Mouse (Mus musculus): ENCODE measurements around the gene Ikzf2. TPM values are rescaled to one million over a fixed set of nuclear protein-coding genes. Genes with fewer than 3 reads are reported as not detected.

Ikzf2 gene
- polyA plus RNA-seq, 1 experiment from 2014 or later: 4.8 TPM

DNA sequence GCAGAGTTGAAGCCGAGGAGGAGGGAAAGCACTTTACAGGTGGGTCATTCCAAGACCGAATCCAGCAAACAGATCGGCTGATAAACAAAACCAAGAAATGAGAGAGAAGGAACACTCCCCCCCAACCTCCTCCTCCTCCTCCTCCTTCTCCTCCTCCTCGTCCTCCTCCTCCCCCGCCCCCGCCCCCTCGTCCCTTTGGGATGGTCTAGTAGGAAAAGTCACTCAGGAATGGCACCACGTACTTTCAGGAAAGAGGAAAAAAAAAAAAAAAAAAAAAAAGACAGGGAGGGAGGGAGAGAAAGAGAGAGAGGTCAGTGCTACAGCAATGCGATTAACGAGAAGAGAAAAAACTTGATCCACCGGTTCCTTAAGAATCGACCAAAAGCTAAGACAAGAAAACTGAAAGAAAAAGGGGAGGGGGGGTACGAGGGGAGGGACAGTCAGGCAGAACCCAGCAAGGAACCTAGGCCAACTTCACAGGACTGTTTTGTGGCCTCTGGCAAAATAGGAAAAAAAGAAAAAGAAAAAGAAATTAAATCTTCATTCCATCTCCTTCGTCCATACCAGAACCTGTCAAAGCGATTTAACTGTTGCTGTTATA is 1.1 kb downstream of the Ikzf2 start:
- Histone ChIP-seq H3K9me3 (no peaks in the 10 kb centered on the region), H3K27me3 (peaks cover 10% of the 10 kb centered on the region; the same call in 1 of the 2 replicates), H3K4me1 (replicated peaks) (peaks cover 5% of the 10 kb centered on the region; the same call in 1 of the 2 replicates), H3K27ac (no peak overlapping the region), H3K36me3 (no peaks in the 10 kb centered on the region), H3K4me2 (peak overlapping the region; percentile 77), H3K9ac (replicated peaks) (peak overlapping the region; percentile 60), H3K4me3 (replicated peaks) (peak overlapping the region; percentile 72)
- under 1% methylated on average over 14 of the region's 15 CpGs for WGBS
- ATAC-seq (ENCODE audit: insufficient number of reproducible peaks, insufficient read depth, low FRiP score, low TSS enrichment, low read depth): no peak

GRCm38 (mm10) chr1:69685049-69685889 is 1.8 kb downstream of the Ikzf2 start:
- Histone ChIP-seq H3K4me2 (peak overlapping the region; percentile 77), H3K4me3 (replicated peaks) (peak overlapping the region; percentile 72), H3K27ac (no peak overlapping the region), H3K9me3 (no peaks in the 10 kb centered on the region), H3K9ac (replicated peaks) (peak overlapping the region; percentile 60), H3K4me1 (replicated peaks) (peaks cover 5% of the 10 kb centered on the region; the same call in 1 of the 2 replicates), H3K36me3 (no peaks in the 10 kb centered on the region), H3K27me3 (peaks cover 10% of the 10 kb centered on the region; the same call in 1 of the 2 replicates)
- 4% methylated on average over 11 of the region's 11 CpGs for WGBS
- ATAC-seq (ENCODE audit: insufficient number of reproducible peaks, insufficient read depth, low FRiP score, low TSS enrichment, low read depth): no peak

- Histone ChIP-seq H3K27ac (no peak overlapping the region), H3K4me2 (peak overlapping the region; percentile 77), H3K4me1 (replicated peaks) (peaks cover 5% of the 10 kb centered on the region; the same call in 1 of the 2 replicates), H3K36me3 (no peaks in the 10 kb centered on the region), H3K9me3 (no peaks in the 10 kb centered on the region), H3K4me3 (replicated peaks) (peak overlapping the region; percentile 72), H3K9ac (replicated peaks) (no peak overlapping the region), H3K27me3 (peaks cover 10% of the 10 kb centered on the region; the same call in 1 of the 2 replicates)
- 42% methylated on average over 13 of the region's 13 CpGs for whole genome bisulfite sequencing
- ATAC-seq (ENCODE audit: insufficient number of reproducible peaks, insufficient read depth, low FRiP score, low TSS enrichment, low read depth): no peak
Observed at GRCm38 (mm10) chr1:69684280-69685040, 2.6 kb downstream of the Ikzf2 start.

- no peak overlapping the region for H3K4me3 ChIP-seq (replicated peaks)
- peaks cover 10% of the 10 kb centered on the region; the same call in 1 of the 2 replicates for H3K27me3 ChIP-seq
Observed at GRCm38 (mm10) chr1:69683851-69684250, 3.2 kb downstream of the Ikzf2 start.

GRCm38 (mm10) chr1:69683058-69683457 is 4.0 kb downstream of the Ikzf2 start:
- Histone ChIP-seq H3K9ac (replicated peaks) (no peak overlapping the region), H3K4me3 (replicated peaks) (no peak overlapping the region), H3K36me3 (no peaks in the 10 kb centered on the region), H3K4me2 (no peak overlapping the region), H3K9me3 (no peaks in the 10 kb centered on the region), H3K4me1 (replicated peaks) (peaks cover 5% of the 10 kb centered on the region; the same call in 1 of the 2 replicates), H3K27me3 (peaks cover 10% of the 10 kb centered on the region; the same call in 1 of the 2 replicates), H3K27ac (no peak overlapping the region)
- no peak for ATAC-seq (ENCODE audit: insufficient number of reproducible peaks, insufficient read depth, low FRiP score, low TSS enrichment, low read depth)
- 76% methylated on average over 8 of the region's 8 CpGs for WGBS

More at GRCm38 (mm10) chr1:69683851-69684250, 3.2 kb downstream of the Ikzf2 start:
- Histone ChIP-seq H3K9me3 (no peaks in the 10 kb centered on the region), H3K36me3 (no peaks in the 10 kb centered on the region), H3K9ac (replicated peaks) (no peak overlapping the region), H3K4me1 (replicated peaks) (peaks cover 5% of the 10 kb centered on the region; the same call in 1 of the 2 replicates), H3K27ac (no peak overlapping the region), H3K4me2 (0 out of 2 replicates have a peak overlapping the region, but pooled peaks have one; percentile 77)
- WGBS: 70% methylated on average over 3 of the region's 3 CpGs
- no peak for ATAC-seq (ENCODE audit: insufficient number of reproducible peaks, insufficient read depth, low FRiP score, low TSS enrichment, low read depth)

- WGBS: 64% methylated on average over 3 of the region's 3 CpGs
- Histone ChIP-seq H3K36me3 (no peaks in the 10 kb centered on the region), H3K9me3 (no peaks in the 10 kb centered on the region), H3K9ac (replicated peaks) (no peak overlapping the region), H3K4me2 (no peak overlapping the region), H3K4me1 (replicated peaks) (peaks cover 5% of the 10 kb centered on the region; the same call in 1 of the 2 replicates), H3K4me3 (replicated peaks) (no peak overlapping the region), H3K27ac (no peak overlapping the region), H3K27me3 (peaks cover 10% of the 10 kb centered on the region; the same call in 1 of the 2 replicates)
- ATAC-seq (ENCODE audit: insufficient number of reproducible peaks, insufficient read depth, low FRiP score, low TSS enrichment, low read depth): no peak
Observed at GRCm38 (mm10) chr1:69682261-69682660, 4.8 kb downstream of the Ikzf2 start.

GRCm38 (mm10) chr1:69681003-69681402 is 6.0 kb downstream of the Ikzf2 start:
- Histone ChIP-seq H3K4me1 (replicated peaks) (peaks cover 5% of the 10 kb centered on the region; the same call in 1 of the 2 replicates), H3K27me3 (peaks cover 10% of the 10 kb centered on the region; the same call in 1 of the 2 replicates), H3K4me2 (no peak overlapping the region), H3K36me3 (no peaks in the 10 kb centered on the region), H3K4me3 (replicated peaks) (no peak overlapping the region), H3K9me3 (no peaks in the 10 kb centered on the region), H3K9ac (replicated peaks) (no peak overlapping the region), H3K27ac (no peak overlapping the region)
- WGBS: 78% methylated on average over 5 of the region's 5 CpGs
- ATAC-seq (ENCODE audit: insufficient number of reproducible peaks, insufficient read depth, low FRiP score, low TSS enrichment, low read depth): no peak

GRCm38 (mm10) chr1:69680501-69680900 is 6.5 kb downstream of the Ikzf2 start:
- Histone ChIP-seq H3K27me3 (peaks cover 10% of the 10 kb centered on the region; the same call in 1 of the 2 replicates), H3K4me3 (replicated peaks) (no peak overlapping the region), H3K27ac (no peak overlapping the region), H3K4me2 (no peak overlapping the region), H3K4me1 (replicated peaks) (peaks cover 5% of the 10 kb centered on the region; the same call in 1 of the 2 replicates), H3K9me3 (no peaks in the 10 kb centered on the region), H3K9ac (replicated peaks) (no peak overlapping the region), H3K36me3 (no peaks in the 10 kb centered on the region)
- WGBS: 89% methylated on average over 4 of the region's 4 CpGs
- no peak for ATAC-seq (ENCODE audit: insufficient number of reproducible peaks, insufficient read depth, low FRiP score, low TSS enrichment, low read depth)

DNA sequence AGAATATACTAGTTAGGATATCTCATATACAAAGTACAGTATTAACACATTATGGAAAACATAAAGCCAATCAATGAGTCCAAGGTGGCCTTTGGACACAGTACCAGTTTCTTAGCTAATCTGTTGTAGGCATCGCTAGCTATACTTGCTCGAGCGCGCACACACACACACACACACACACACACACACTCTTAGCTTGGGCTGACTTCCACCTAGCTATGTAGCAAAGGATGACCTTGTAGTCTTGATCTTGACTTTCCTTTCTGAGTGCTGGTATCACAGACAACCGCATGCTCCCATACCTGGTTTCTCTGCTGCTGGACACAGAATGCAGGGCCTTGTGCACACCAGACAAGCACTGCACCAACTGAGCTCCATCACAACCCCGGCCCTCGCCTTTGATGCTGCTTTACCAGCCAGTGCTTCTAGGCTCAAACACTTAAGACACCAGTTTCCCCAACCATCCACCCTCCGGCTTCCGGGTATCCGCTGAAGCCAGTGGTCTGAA is 17.1 kb downstream of the Ikzf2 start:
- 88% methylated on average over 10 of the region's 10 CpGs for WGBS
- Histone ChIP-seq H3K9ac (replicated peaks) (no peak overlapping the region), H3K4me1 (replicated peaks) (no peaks in the 10 kb centered on the region), H3K27me3 (no peaks in the 10 kb centered on the region), H3K4me2 (no peak overlapping the region), H3K9me3 (no peaks in the 10 kb centered on the region), H3K36me3 (no peaks in the 10 kb centered on the region), H3K4me3 (replicated peaks) (no peak overlapping the region), H3K27ac (no peak overlapping the region)
- ATAC-seq (ENCODE audit: insufficient number of reproducible peaks, insufficient read depth, low FRiP score, low TSS enrichment, low read depth): no peak

GRCm38 (mm10) chr1:69667456-69667855 is 19.6 kb downstream of the Ikzf2 start:
- ATAC-seq (ENCODE audit: insufficient number of reproducible peaks, insufficient read depth, low FRiP score, low TSS enrichment, low read depth): no peak
- WGBS: 51% methylated on average over 5 of the region's 5 CpGs
- Histone ChIP-seq H3K36me3 (no peaks in the 10 kb centered on the region), H3K9me3 (no peaks in the 10 kb centered on the region), H3K4me2 (no peak overlapping the region), H3K4me3 (replicated peaks) (no peak overlapping the region), H3K27me3 (no peaks in the 10 kb centered on the region), H3K27ac (no peak overlapping the region), H3K9ac (replicated peaks) (no peak overlapping the region), H3K4me1 (replicated peaks) (no peaks in the 10 kb centered on the region)

Measured in limb, embryonic 12.5 days (tissue).